Mouse (Mus musculus): ENCODE data around the gene Stmnd1.
"Not testable (repeated sequence)": the region's sequence is repeated elsewhere in the genome, so short reads cannot be mapped to it uniquely, and the experiment has no call there.

Gene Stmnd1

DNA sequence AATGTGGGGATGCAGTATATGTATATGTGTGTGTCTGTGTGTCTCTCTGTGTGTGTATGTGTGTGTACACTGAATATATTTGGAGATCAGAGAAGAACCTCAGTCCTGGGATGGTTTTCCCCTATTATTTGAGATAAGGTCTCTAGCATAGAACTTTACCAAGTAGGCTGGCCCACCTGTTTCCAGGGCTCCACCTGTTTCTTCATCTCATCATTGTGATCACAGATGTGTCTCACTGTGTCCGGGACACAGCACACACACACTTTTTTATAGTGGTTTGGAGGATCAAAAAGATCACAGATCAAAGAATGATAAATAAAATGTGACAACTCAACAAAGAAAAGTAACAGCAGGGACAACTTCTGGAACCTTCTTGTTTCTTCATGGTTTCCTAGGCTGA, 17.0 kb downstream of the Stmnd1 start:
- no peak for DNase-seq (ENCODE audit: low read depth)

DNA sequence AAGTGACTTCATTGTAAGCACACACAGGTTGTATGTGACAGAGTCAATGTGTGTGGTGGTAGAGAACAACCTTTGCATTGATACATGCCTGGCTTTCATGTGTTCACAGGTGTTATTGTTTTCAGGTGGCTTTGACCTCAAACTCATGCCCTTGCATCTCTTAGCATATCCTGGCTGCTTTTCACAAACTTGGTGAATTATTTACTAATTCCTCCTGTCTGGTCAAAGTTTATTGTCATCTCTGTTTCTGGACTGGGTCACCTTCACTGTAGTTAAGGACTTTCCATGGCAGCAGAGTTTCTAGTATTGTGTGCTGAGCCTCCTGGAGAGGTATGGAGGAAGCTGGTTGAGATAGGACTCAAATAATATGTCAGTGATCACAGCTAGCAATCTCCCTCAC, 20.8 kb downstream of the Stmnd1 start:
- DNase-seq (ENCODE audit: low read depth), result no peak

DNA sequence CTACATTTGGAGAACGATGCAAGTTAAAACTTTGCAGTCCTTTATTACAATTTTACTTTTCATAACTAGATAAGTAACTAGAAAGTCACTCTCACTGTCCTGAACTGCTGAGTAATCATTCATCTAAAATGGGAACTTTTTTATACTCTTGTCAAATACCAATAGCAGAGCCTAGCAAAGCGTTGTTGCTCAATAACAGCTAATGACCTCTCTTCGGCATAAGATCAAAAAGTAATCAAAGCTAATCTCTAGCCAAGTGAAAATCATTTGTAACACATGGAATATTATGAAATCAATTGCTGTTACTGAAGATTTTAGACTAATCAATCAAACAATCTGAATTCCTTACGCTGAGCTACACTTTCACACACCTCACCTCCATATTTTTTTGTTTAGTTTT, 24.2 kb downstream of the Stmnd1 start:
- no peak for DNase-seq (ENCODE audit: low read depth)

DNA sequence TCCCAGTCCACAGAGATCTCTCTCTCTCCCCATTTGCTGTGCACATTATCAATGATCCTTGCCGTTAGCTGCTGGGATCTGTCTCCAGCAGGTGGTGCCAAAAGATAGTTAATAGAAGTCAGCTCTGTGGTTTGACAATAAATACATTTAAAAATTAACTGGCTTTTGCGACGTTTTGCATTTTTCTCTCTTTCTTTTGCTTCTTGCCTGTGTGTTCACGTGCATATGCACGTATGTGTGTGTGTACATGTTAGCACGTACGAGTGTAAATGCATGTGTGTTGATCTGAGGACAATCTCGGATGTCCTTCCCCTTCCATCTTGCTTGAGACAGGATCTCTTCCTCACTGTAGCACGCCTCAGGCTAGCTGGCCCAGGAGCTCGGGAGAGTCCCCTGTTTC, 37.3 kb downstream of the Stmnd1 start:
- peak; percentile 87 for DNase-seq (ENCODE audit: low read depth)

DNA sequence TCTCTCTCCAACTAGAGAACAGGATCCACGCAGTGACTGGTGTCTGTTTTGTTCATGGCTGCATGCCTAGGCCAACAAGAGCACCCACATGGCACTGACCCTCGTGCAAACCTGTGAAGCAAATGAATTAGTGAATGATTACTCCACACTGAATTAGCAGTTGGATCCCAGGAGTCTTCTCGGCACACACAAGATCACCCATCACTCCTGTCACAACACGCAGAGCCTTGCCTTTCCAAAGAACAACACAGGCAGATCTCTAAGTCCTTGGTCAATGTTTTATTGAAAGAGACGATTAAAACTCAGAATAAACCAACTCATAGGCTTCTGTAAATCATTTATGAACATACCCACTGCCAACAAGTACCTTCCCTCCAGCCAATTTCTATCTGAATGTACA, 39.7 kb downstream of the Stmnd1 start:
- no peak for DNase-seq (ENCODE audit: low read depth)

DNA sequence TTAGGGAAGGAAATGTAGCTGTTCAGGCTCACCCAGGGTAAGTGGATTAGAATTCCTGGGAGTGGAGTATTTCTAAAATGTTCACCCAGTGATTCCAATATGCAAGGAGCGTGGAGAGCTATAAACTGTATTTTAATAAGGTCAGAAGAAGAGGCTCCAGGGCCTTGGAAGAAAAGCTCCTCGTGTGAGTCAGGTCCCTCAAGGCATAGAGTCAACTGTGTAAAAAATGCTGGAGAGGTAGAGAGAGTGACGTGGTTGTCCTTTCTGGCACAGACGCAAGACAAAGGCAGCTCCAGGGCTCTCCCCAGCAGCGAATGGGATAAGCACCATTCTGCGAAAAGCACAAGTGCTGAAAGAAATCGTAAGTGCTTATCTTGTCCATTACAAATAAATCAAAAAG, 41.6 kb downstream of the Stmnd1 start:
- DNase-seq (ENCODE audit: low read depth), result no peak

DNA sequence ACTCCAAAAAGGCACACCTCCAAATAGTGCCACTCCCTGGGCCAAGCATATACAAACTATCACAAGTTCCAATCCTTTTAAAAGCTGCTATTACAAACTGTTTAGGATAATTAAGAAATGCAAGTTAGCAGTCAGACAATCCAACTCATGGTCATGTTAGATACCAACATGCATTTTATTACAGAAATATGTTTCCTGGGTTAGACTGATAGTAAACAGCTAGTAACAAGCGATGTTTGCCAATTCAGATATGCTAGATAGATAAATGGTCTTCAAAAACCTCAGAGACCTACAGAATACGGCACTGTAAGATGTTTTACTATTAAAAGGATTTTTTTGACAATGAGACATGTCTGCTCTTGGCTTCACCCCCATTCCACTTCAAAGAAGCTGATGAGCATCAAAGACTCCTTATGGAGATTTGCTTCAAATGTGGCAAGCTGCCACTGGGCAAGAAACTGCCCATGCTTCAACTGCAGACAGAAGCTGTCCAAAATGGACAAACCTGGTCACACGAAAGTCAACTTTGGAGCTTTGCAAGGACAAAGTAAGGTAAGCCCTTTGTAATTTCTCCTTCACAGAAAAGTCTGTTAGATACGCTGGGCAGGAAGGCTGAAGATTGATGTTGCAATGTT, 52.9 kb downstream of the Stmnd1 start:
- DNase-seq (ENCODE audit: low read depth), result no peak

DNA sequence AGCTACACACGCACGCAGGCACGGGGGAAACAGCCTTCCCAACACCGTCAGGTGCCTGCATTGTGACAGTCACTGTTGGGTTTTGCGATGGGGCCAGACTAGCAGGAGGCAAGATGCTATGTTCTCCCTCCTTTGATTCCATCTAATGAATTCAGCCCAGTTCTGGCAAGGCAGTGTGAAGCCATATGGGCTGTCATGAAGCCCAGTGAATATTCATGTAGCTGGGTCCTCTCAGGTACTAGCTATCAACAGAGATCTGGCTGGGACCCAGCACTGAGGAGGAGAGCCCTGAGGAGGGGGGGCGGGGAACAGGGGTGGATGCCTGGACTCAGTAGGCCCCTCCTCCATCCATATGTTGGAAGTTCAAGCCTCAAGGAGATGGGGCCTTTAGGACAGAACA, 61.5 kb downstream of the Stmnd1 start:
- DNase-seq (ENCODE audit: low read depth), result no peak

DNA sequence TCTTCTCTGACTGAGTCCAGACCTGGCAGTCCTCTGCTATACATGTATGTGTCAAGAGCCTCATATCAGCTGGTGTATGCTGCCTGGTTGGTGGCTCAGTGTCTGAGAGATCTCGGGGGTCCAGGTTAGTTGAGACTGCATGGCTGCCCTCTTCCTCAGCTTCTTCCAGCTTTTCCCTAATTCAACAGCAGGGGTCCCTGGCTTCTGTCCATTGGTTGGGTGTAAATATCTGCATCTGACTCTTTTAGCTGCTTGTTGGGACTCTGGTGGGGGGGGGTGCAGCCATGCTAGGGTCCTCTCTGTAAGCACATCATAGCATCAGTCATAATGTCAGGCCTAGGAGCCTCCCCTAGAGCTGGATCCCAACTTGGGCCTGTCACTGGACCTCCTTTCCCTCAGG, 62.8 kb downstream of the Stmnd1 start:
- DNase-seq (ENCODE audit: low read depth), result not testable (repeated sequence)

DNA sequence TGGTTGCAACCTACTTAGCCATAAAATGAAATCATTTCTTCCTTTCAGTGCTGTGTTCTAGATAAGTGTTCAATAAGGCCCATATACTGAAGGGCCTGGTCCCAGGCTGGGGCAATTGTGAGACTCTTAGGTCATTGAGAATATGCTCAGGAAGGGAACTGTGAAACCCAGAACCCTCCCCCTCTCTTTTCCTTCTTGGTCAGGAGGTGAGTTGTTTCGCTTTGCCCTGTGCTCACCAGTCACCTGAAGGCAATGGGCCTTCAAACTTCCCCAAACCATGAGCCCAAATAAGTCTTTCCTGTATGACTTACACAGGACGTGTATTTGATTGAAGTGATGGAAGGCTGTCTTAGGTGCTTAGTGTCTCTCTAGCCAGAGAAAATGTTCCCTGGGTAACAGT, 64.3 kb downstream of the Stmnd1 start:
- DNase-seq (ENCODE audit: low read depth), result peak; percentile 72

DNA sequence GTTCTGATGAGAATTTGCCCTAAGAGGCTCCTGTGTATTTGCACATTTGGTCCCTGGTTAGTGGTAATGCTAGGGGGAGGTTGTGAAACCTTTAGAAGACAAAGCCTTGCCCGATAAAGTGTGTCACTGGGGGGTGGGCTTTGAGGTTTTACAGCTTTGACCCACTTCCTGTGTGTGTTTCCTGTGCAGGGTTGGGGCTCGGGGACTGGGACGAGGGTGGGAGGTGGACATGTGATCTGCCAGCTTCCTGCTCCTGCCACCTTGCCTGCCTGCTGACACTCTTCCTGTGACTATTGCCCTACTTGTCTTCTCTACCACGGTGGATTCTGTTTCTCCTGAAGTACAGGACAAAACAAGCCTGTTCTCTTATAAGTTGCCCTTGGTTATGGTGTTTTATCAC, 66.4 kb downstream of the Stmnd1 start:
- peak; percentile 90 for DNase-seq (ENCODE audit: low read depth)

DNA sequence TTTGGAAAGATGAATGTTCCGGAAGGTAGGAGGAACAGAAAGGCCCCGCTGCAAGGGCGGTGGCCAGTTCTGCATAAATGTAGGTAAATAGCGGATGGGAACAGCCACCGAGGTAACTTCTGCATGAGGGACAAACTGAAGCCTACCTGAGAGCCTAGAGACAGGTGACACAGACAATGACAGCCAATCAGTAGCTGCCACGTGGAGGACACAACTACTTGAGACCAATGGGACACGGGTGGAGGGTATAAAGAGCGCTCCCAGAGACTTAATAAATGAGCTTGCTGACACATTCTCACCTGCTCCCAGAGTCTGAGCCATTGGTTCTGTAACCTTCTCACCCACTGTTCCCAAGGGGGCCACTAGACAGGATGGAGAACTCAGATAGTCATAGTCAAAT, 67.1 kb downstream of the Stmnd1 start:
- peak; percentile 45 for DNase-seq (ENCODE audit: low read depth)

DNA sequence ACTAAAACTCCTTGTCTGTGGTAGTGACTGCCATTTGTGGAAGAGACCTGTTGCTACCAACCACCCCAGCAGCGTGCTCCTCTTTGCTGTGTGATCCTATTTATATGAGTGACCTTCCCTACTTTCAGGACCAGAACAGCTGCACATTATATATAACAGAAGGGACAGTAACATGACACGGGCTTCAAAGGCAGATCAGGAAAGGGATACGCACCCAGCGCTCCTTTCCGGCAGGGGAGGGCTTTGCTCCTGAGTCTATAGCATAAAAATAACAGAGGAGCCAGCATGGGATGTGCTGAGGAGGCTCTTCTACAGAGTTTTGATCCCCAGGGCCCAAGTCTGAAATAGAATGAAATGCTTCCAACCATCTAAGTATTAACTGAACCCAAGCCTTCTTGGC, 67.9 kb downstream of the Stmnd1 start:
- DNase-seq (ENCODE audit: low read depth), result no peak

DNA sequence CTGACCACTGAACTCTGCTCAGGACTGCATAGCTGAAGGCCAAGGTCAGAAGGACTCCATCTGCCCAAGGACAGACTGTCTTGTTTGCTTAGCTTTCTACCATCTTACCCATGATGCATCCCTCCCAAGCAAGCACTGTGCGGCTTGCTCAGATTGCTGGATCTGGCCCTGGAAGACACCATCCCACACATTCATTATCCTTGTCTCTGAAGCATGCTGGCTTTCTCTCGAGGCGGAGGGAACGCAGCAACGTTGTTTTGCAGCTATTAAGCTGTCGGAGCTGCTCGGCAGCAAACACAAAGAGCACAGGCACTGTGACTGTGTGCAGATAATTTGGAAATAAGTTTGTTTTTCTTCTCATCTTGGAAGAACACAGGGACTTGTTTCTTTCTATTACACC, 69.7 kb downstream of the Stmnd1 start:
- DNase-seq (ENCODE audit: low read depth), result no peak

DNA sequence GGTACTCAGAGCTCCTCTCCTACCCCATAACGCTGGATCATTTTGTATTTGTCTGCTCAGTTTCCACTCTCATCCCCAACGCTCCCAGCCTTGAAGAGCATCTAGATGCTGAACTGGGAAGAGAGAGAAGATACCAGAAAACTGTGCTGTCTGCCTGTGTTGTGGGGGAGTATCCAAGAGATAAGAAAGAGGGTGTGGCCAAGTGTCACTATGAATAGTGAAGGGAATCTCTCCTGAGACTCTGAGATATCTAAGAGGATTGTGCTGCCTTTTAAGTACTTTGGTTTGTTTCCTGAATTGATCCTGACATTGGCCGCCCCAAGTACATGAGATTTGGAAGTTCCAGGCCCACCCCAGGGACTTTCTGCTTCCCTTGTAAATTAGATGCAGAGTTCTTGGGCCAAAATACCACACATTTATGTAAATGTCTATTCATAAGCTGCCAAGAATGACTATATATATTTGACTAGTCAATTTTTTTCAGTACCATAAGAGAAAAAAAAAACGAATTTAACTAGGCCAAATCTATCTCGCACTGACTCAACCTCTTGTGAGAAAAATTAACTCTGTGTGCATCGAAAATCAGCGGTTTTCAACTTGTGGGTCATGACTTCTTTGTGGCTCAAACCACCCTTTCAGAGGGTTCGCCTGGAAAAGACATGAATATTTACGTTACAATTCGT, 73.5 kb downstream of the Stmnd1 start:
- no peak for DNase-seq (ENCODE audit: low read depth)

DNA sequence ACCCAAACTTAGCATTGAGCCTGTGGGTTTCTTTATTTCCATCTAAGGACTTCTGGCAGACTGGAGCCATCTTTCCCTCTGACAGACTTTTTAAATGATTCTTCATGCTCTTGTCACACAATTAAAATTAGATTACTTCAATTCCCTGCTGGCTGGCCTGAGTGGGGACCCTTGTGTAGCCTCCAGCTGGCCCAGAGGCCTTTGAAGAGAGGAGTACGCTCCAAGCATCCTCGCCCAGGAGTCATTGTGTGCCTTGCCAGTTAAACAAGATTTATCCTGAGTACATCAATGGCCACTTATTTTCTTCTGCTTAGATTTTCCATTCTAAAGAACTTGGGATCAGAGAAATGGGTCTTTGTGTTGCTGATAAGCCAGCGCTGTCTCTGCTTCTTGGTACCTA, 76.1 kb downstream of the Stmnd1 start:
- DNase-seq (ENCODE audit: low read depth), result no peak

Measured in naive thymus-derived CD4-positive, alpha-beta T cell, adult 2 months (primary cell).